Mouse (Mus musculus) heart, adult 2 months (tissue): ENCODE measurements at regions not wholly inside any gene's neighbourhood (a gene's known extent, or its start where the extent isn't known, plus 50 kb on each side); places are given as distances from the start of the nearest gene placed in this dataset.

Source experiments
- CTCF ChIP-seq: fragments of 200-600 bp; IDR thresholded peaks from 2 replicates; pipeline ENCODE4 v1.8.1; 2022; ENCODE audit warnings: antibody characterized with exemption, mild to moderate bottlenecking, moderate library complexity
- EP300 ChIP-seq: fragments of 200-500 bp; IDR thresholded peaks from 2 replicates; pipeline ENCODE4 v1.6.1; 2011; ENCODE audit warnings: low read depth, low read length, control low read depth; ENCODE audit not compliant: insufficient read depth
- POLR2A ChIP-seq: fragments of 200-500 bp; IDR thresholded peaks from 2 replicates; pipeline ENCODE4 v1.6.1; 2011; ENCODE audit warnings: mild to moderate bottlenecking, low read depth, low read length, control low read depth; ENCODE audit not compliant: insufficient read depth

- TF ChIP-seq CTCF: no peak
- TF ChIP-seq POLR2A: no peak
- TF ChIP-seq EP300: no peak
These were observed 135.3 kb upstream of the Nrp1 start for GRCm38 (mm10) chr8:128223092-128223491.
